In genomic region chr7:120156841-120157409, GRCm38 (mm10) we compare ENCODE assay signal across 18 mouse cellular contexts. TPM values are rescaled to one million over a fixed set of nuclear protein-coding genes. Genes with fewer than 3 reads are reported as not detected.
DNase-seq lines count a peak whose midpoint lies in the region; ATAC-seq and TF ChIP-seq lines count a peak whose summit lies in the region.
"Had no signal": no experiment of that assay in that cellular context is flagged by ENCODE, and none has a peak within 500 bp of the region (broad histone marks: within the 10 kb centered on the region; RNA-seq: fewer than 3 reads in every experiment).

No protein-coding gene starts in this region.

- no peaks in the 10 kb centered on the region for H3K4me1 ChIP-seq in stomach, embryonic 16.5 days (ENCODE audit: control insufficient read depth, insufficient read depth, low read length)
- no peaks in the 10 kb centered on the region for H3K4me1 ChIP-seq in stomach, postnatal 0 days (replicated peaks; ENCODE audit: control insufficient read depth, insufficient read depth)
- H3K4me1 ChIP-seq in embryonic facial prominence, embryonic 14.5 days (ENCODE audit: control insufficient read depth, insufficient read depth, low read length) = peaks cover 16% of the 10 kb centered on the region; the same call in 1 of the 2 replicates
- no peaks in the 10 kb centered on the region for H3K4me1 ChIP-seq in liver, postnatal 0 days (ENCODE audit: insufficient read depth)
- H3K4me1 ChIP-seq: intestine, embryonic 15.5 days; liver, embryonic 15.5 days had no signal

- H3K27me3 ChIP-seq in stomach, embryonic 16.5 days (ENCODE audit: control insufficient read depth, insufficient read depth, low read length) = no peaks in the 10 kb centered on the region
- no peaks in the 10 kb centered on the region for H3K27me3 ChIP-seq in stomach, postnatal 0 days (ENCODE audit: control insufficient read depth, insufficient read depth, low read length)
- no peaks in the 10 kb centered on the region for H3K27me3 ChIP-seq in embryonic facial prominence, embryonic 14.5 days (replicated peaks; ENCODE audit: control insufficient read depth, insufficient read depth, low read length)
- no peaks in the 10 kb centered on the region for H3K27me3 ChIP-seq in liver, postnatal 0 days (ENCODE audit: insufficient read depth, low read length)
- H3K27me3 ChIP-seq: CH12.LX; embryonic facial prominence, embryonic 12.5 days; intestine, embryonic 15.5 days; liver, embryonic 15.5 days had no signal

- 0 out of 2 replicates have a peak, but pooled peaks have one; percentile 66 for ATAC-seq in stomach, embryonic 16.5 days (ENCODE audit: insufficient read depth, low FRiP score)
- ATAC-seq in stomach, postnatal 0 days (ENCODE audit: low FRiP score, low TSS enrichment) = no peak
- ATAC-seq in embryonic facial prominence, embryonic 14.5 days (ENCODE audit: low read depth) = no peak
- ATAC-seq in liver, postnatal 0 days = no peak
- ATAC-seq: intestine, embryonic 15.5 days had no signal

- no peaks in the 10 kb centered on the region for H3K36me3 ChIP-seq in stomach, embryonic 16.5 days (ENCODE audit: control insufficient read depth, insufficient read depth, low read length)
- H3K36me3 ChIP-seq in stomach, postnatal 0 days (ENCODE audit: control insufficient read depth, insufficient read depth, low read length) = no peaks in the 10 kb centered on the region
- no peaks in the 10 kb centered on the region for H3K36me3 ChIP-seq in embryonic facial prominence, embryonic 14.5 days (ENCODE audit: control insufficient read depth, insufficient read depth, low read length)
- H3K36me3 ChIP-seq in liver, postnatal 0 days (replicated peaks; ENCODE audit: insufficient read depth, low read length) = no peaks in the 10 kb centered on the region
- H3K36me3 ChIP-seq: embryonic facial prominence, embryonic 12.5 days; intestine, embryonic 15.5 days; liver, embryonic 15.5 days had no signal

- TF ChIP-seq CTCF in stomach, postnatal 0 days (IDR thresholded peaks at IDR 0.05; ENCODE audit: low read depth) = no peak
- TF ChIP-seq CTCF in liver, postnatal 0 days (IDR thresholded peaks at IDR 0.05; ENCODE audit: low read depth) = no peak

- no peak overlapping the region for H3K4me2 ChIP-seq in stomach, embryonic 16.5 days (ENCODE audit: low read depth, low read length)
- no peak overlapping the region for H3K4me2 ChIP-seq in stomach, postnatal 0 days (replicated peaks; ENCODE audit: low read depth)
- H3K4me2 ChIP-seq in embryonic facial prominence, embryonic 14.5 days (ENCODE audit: low read depth, low read length) = no peak overlapping the region
- H3K4me2 ChIP-seq in liver, postnatal 0 days (ENCODE audit: low read depth, low read length) = no peak overlapping the region
- H3K4me2 ChIP-seq: embryonic facial prominence, embryonic 12.5 days; intestine, embryonic 15.5 days; liver, embryonic 15.5 days had no signal

- no peaks in the 10 kb centered on the region for H3K9me3 ChIP-seq in stomach, embryonic 16.5 days (replicated peaks; ENCODE audit: control insufficient read depth, low read length)
- no peaks in the 10 kb centered on the region for H3K9me3 ChIP-seq in stomach, postnatal 0 days (ENCODE audit: control insufficient read depth, low read length)
- H3K9me3 ChIP-seq in embryonic facial prominence, embryonic 14.5 days (ENCODE audit: control insufficient read depth, low read length) = no peaks in the 10 kb centered on the region
- H3K9me3 ChIP-seq in liver, postnatal 0 days (ENCODE audit: low read length) = no peaks in the 10 kb centered on the region
- H3K9me3 ChIP-seq: embryonic facial prominence, embryonic 12.5 days; intestine, embryonic 15.5 days; liver, embryonic 15.5 days had no signal

- TF ChIP-seq EP300 in stomach, postnatal 0 days (optimal IDR thresholded peaks at IDR 0.05) = no peak
- no peak for TF ChIP-seq EP300 in liver, postnatal 0 days (IDR thresholded peaks at IDR 0.05; ENCODE audit: low read depth)

- WGBS in stomach, embryonic 16.5 days = 23% methylated on average over 2 of the region's 2 CpGs
- 23% methylated on average over 2 of the region's 2 CpGs for WGBS in stomach, postnatal 0 days
- 14% methylated on average over 2 of the region's 2 CpGs for WGBS in embryonic facial prominence, embryonic 14.5 days
- 52% methylated on average over 2 of the region's 2 CpGs for whole genome bisulfite sequencing in liver, postnatal 0 days (ENCODE audit: insufficient replicate concordance)

- no peak overlapping the region for H3K27ac ChIP-seq in stomach, embryonic 16.5 days (ENCODE audit: low read length)
- no peak overlapping the region for H3K27ac ChIP-seq in stomach, postnatal 0 days (replicated peaks)
- H3K27ac ChIP-seq in embryonic facial prominence, embryonic 14.5 days (replicated peaks; ENCODE audit: low read depth, low read length) = no peak overlapping the region
- no peak overlapping the region for H3K27ac ChIP-seq in liver, postnatal 0 days (ENCODE audit: low read depth)
- H3K27ac ChIP-seq: embryonic facial prominence, embryonic 12.5 days; intestine, embryonic 15.5 days; liver, embryonic 15.5 days; macrophage had no signal

- H3K9ac ChIP-seq in stomach, embryonic 16.5 days (ENCODE audit: low read length) = no peak overlapping the region
- H3K9ac ChIP-seq in stomach, postnatal 0 days (ENCODE audit: low read length) = no peak overlapping the region
- no peak overlapping the region for H3K9ac ChIP-seq in embryonic facial prominence, embryonic 14.5 days (ENCODE audit: low read depth, low read length)
- H3K9ac ChIP-seq in liver, postnatal 0 days (replicated peaks) = no peak overlapping the region
- H3K9ac ChIP-seq: embryonic facial prominence, embryonic 12.5 days; intestine, embryonic 15.5 days; liver, embryonic 15.5 days had no signal

- peak; percentile 34 for DNase-seq in layer of hippocampus, adult 11-12 months (ENCODE audit: low spot score)
- DNase-seq in layer of hippocampus, postnatal 25 days (ENCODE audit: extremely low spot score in 1 of 2, low spot score in 1 of 2) = no peak
- no peak for DNase-seq in stomach, postnatal 0 days (ENCODE audit: low spot score)
- DNase-seq in embryonic facial prominence, embryonic 14.5 days (ENCODE audit: low spot score) = peak; percentile 19
- DNase-seq in adrenal gland, postnatal 4 days (ENCODE audit: low spot score in 2 of 2) = no peak
- DNase-seq in liver, postnatal 0 days = no peak
- DNase-seq: adrenal gland, adult 8-10 months; cerebellum, adult 11-12 months; kidney, postnatal 14 days; left cerebral cortex, postnatal 4 days had no signal

- no peak overlapping the region for H3K4me3 ChIP-seq in stomach, embryonic 16.5 days (replicated peaks; ENCODE audit: low read length)
- no peak overlapping the region for H3K4me3 ChIP-seq in stomach, postnatal 0 days (ENCODE audit: low read depth, low read length)
- no peak overlapping the region for H3K4me3 ChIP-seq in embryonic facial prominence, embryonic 14.5 days (ENCODE audit: low read depth, low read length)
- H3K4me3 ChIP-seq in liver, postnatal 0 days (ENCODE audit: low read depth, low read length) = no peak overlapping the region
- H3K4me3 ChIP-seq: embryonic facial prominence, embryonic 12.5 days; intestine, embryonic 15.5 days; liver, embryonic 15.5 days had no signal

RNA-seq across cellular contexts. Expression of gene Zp2, which starts 11.8 kb away (rescaled TPM):
- total RNA-seq in layer of hippocampus, postnatal 25 days (2021) = under 1 TPM in 1 of 2 experiments, not detected in 1; 0.45 TPM
- polyA plus RNA-seq in stomach, embryonic 16.5 days (2015; fragmentation: Nextera tagmentation; extraction: Ambion mirVana) = 0.19 and 0.27 TPM in 2 replicates
- not detected in 2 replicates for polyA plus RNA-seq in stomach, postnatal 0 days (2015; fragmentation: Nextera tagmentation; extraction: Ambion mirVana)
- 1.2 and 1.7 TPM in 2 replicates for polyA plus RNA-seq in embryonic facial prominence, embryonic 14.5 days (2014; fragmentation: Nextera tagmentation; extraction: Ambion mirVana)
- total RNA-seq in adrenal gland, postnatal 4 days (2021) = under 1 TPM in 1 of 2 experiments, not detected in 1; 0.22 TPM
- not detected in 2 replicates for polyA plus RNA-seq in liver, postnatal 0 days (2015; fragmentation: Nextera tagmentation; extraction: Ambion mirVana)
- total RNA-seq: adrenal gland, adult 8-10 months had no signal
- polyA plus RNA-seq: embryonic facial prominence, embryonic 12.5 days; intestine, embryonic 15.5 days; liver, embryonic 15.5 days; macrophage; stomach, embryonic 14.5 days had no signal

RNA-seq across cellular contexts. Expression of gene Anks4b, which starts 16.7 kb away (rescaled TPM):
- total RNA-seq in layer of hippocampus, postnatal 25 days (2021) = under 1 TPM; 0.49 to 0.52 TPM
- polyA plus RNA-seq in stomach, embryonic 16.5 days (2015; fragmentation: Nextera tagmentation; extraction: Ambion mirVana) = 1.4 and 2.0 TPM in 2 replicates
- polyA plus RNA-seq in stomach, postnatal 0 days (2015; fragmentation: Nextera tagmentation; extraction: Ambion mirVana) = 1.1 and 1.2 TPM in 2 replicates
- 0.07 TPM in 1 of 2 replicates, not detected in the other for polyA plus RNA-seq in embryonic facial prominence, embryonic 14.5 days (2014; fragmentation: Nextera tagmentation; extraction: Ambion mirVana)
- total RNA-seq in adrenal gland, postnatal 4 days (2021) = 1 to 10 TPM; 1.6 to 2.4 TPM
- 2.4 and 3.0 TPM in 2 replicates for polyA plus RNA-seq in liver, postnatal 0 days (2015; fragmentation: Nextera tagmentation; extraction: Ambion mirVana)
- total RNA-seq: CH12.LX had no signal
- polyA plus RNA-seq: macrophage; stomach, embryonic 14.5 days had no signal

RNA-seq across cellular contexts. Expression of gene Crym, which starts 45.0 kb away (rescaled TPM):
- total RNA-seq in layer of hippocampus, postnatal 25 days (2021) = 100 to 1,000 TPM; 283 to 337 TPM
- 7.8 and 10.6 TPM in 2 replicates for polyA plus RNA-seq in stomach, embryonic 16.5 days (2015; fragmentation: Nextera tagmentation; extraction: Ambion mirVana)
- polyA plus RNA-seq in stomach, postnatal 0 days (2015; fragmentation: Nextera tagmentation; extraction: Ambion mirVana) = 4.6 and 5.0 TPM in 2 replicates
- polyA plus RNA-seq in embryonic facial prominence, embryonic 14.5 days (2014; fragmentation: Nextera tagmentation; extraction: Ambion mirVana) = 55.2 and 62.9 TPM in 2 replicates
- total RNA-seq in adrenal gland, postnatal 4 days (2021) = 1 to 10 TPM; 3.6 to 4.5 TPM
- 0.27 and 0.29 TPM in 2 replicates for polyA plus RNA-seq in liver, postnatal 0 days (2015; fragmentation: Nextera tagmentation; extraction: Ambion mirVana)
- total RNA-seq: CH12.LX had no signal
- polyA plus RNA-seq: macrophage had no signal

RNA-seq across cellular contexts. Expression of gene Abca14, which starts 46.8 kb away (rescaled TPM):
- under 1 TPM in 1 of 2 experiments, not detected in 1; 0.14 TPM for total RNA-seq in layer of hippocampus, postnatal 25 days (2021)
- not detected in 2 replicates for polyA plus RNA-seq in stomach, embryonic 16.5 days (2015; fragmentation: Nextera tagmentation; extraction: Ambion mirVana)
- 0.07 TPM in 1 of 2 replicates, not detected in the other for polyA plus RNA-seq in stomach, postnatal 0 days (2015; fragmentation: Nextera tagmentation; extraction: Ambion mirVana)
- not detected in 2 replicates for polyA plus RNA-seq in embryonic facial prominence, embryonic 14.5 days (2014; fragmentation: Nextera tagmentation; extraction: Ambion mirVana)
- total RNA-seq in adrenal gland, postnatal 4 days (2021) = under 1 TPM in 1 of 2 experiments, not detected in 1; 0.25 TPM
- polyA plus RNA-seq in liver, postnatal 0 days (2015; fragmentation: Nextera tagmentation; extraction: Ambion mirVana) = 0.20 TPM in 2 replicates
- total RNA-seq: CH12.LX; heart, postnatal 25 days; left cerebral cortex, postnatal 4 days had no signal
- polyA plus RNA-seq: embryonic facial prominence, embryonic 12.5 days; intestine, embryonic 15.5 days; liver, embryonic 15.5 days; macrophage; stomach, embryonic 14.5 days had no signal

RNA-seq across cellular contexts. Expression of gene Tmem159, which starts 54.8 kb away (rescaled TPM):
- 10 to 100 TPM; 11.2 to 12.1 TPM for total RNA-seq in layer of hippocampus, postnatal 25 days (2021)
- 35.6 and 38.1 TPM in 2 replicates for polyA plus RNA-seq in stomach, embryonic 16.5 days (2015; fragmentation: Nextera tagmentation; extraction: Ambion mirVana)
- 31.9 and 33.9 TPM in 2 replicates for polyA plus RNA-seq in stomach, postnatal 0 days (2015; fragmentation: Nextera tagmentation; extraction: Ambion mirVana)
- 24.2 and 25.8 TPM in 2 replicates for polyA plus RNA-seq in embryonic facial prominence, embryonic 14.5 days (2014; fragmentation: Nextera tagmentation; extraction: Ambion mirVana)
- total RNA-seq in adrenal gland, postnatal 4 days (2021) = 100 to 1,000 TPM in 1 of 2 experiments, 10 to 100 TPM in 1; 94.4 to 118 TPM
- polyA plus RNA-seq in liver, postnatal 0 days (2015; fragmentation: Nextera tagmentation; extraction: Ambion mirVana) = 3.7 and 4.2 TPM in 2 replicates
- total RNA-seq: CH12.LX had no signal

Comparison
In these comparisons a context has a peak if more than half of its experiments do, and no peak if none do; other contexts are left out.
1. DNase-seq: peak in layer of hippocampus, adult 11-12 months (single experiment) and embryonic facial prominence, embryonic 14.5 days (single experiment); none in layer of hippocampus, postnatal 25 days (0 of 2), stomach, postnatal 0 days (single experiment), adrenal gland, postnatal 4 days (0 of 2) and liver, postnatal 0 days (single experiment).